Mouse (Mus musculus): ENCODE measurements around the gene Skil. TPM values are rescaled to one million over a fixed set of nuclear protein-coding genes. Genes with fewer than 3 reads are reported as not detected.

Gene Skil
- polyA plus RNA-seq, 1 experiment = 3.7 TPM

DNA sequence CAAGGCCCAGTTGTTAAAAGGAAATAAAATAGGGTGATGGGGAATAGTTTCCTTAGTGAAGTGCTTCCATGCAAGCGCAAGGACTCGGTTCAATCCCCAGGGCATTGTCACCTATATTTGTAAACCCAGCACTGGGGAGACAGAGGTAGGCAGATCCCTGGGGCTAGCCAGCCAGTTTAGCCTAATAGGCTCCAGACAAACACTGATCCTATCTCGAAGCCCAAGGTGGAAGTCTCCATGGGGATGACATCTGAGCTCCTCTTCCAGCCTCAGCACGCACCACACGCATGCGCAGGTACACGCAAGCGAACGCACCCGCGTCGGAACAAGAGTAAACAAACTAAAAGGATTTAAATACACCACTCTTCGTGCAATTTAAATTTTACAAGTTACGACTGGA, 23.1 kb upstream of the Skil start:
- no peaks in the 10 kb centered on the region for H3K27me3 ChIP-seq (ENCODE audit: control insufficient read depth, insufficient read depth, low read length)
- no peaks in the 10 kb centered on the region; the same call in 1 of the 2 replicates for H3K4me1 ChIP-seq (ENCODE audit: control insufficient read depth, insufficient read depth, low read length)
- TF ChIP-seq POLR2A (IDR thresholded peaks at IDR 0.05; ENCODE audit: control insufficient read depth, low read depth, low read length) (no peak), CTCF (IDR thresholded peaks at IDR 0.05; ENCODE audit: control insufficient read depth, insufficient read depth, insufficient replicate concordance, low read depth, low read length) (no peak)
- peak overlapping the region; percentile 20; the same call in 1 of the 2 replicates for H3K4me3 ChIP-seq (ENCODE audit: control insufficient read depth, low read depth, low read length)
- no peak overlapping the region for H3K27ac ChIP-seq (ENCODE audit: control insufficient read depth, insufficient read depth, low read depth, low read length)
- H3K36me3 ChIP-seq (ENCODE audit: control insufficient read depth, insufficient read depth, low read length) = no peaks in the 10 kb centered on the region

DNA sequence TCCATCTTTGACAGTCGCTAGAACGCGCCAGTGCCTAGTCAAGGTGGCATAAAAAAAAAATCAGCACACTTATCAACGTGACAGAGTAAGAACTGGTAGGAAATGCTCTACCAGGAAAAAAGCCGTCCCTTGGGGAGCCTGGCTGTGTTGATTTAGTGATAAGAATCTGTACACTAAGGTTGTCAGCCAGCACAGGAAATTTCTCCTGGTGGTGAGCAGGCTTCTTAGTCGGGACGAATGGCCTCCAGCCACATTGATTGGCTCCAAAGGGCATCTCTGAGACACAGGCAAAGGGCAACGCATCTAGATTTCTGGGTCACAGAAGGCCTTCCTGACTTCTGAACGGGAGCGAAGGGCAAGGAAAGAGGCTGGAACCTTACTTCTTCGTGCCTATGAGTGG, 19.1 kb upstream of the Skil start:
- H3K36me3 ChIP-seq (ENCODE audit: control insufficient read depth, insufficient read depth, low read length) = no peaks in the 10 kb centered on the region
- H3K4me1 ChIP-seq (ENCODE audit: control insufficient read depth, insufficient read depth, low read length) = no peaks in the 10 kb centered on the region; the same call in 1 of the 2 replicates
- H3K27ac ChIP-seq (ENCODE audit: control insufficient read depth, insufficient read depth, low read depth, low read length) = no peak overlapping the region
- no peak for TF ChIP-seq POLR2A (IDR thresholded peaks at IDR 0.05; ENCODE audit: control insufficient read depth, low read depth, low read length)
- TF ChIP-seq CTCF (IDR thresholded peaks at IDR 0.05; ENCODE audit: control insufficient read depth, insufficient read depth, insufficient replicate concordance, low read depth, low read length) = no peak
- H3K27me3 ChIP-seq (ENCODE audit: control insufficient read depth, insufficient read depth, low read length) = no peaks in the 10 kb centered on the region
- H3K4me3 ChIP-seq (ENCODE audit: control insufficient read depth, low read depth, low read length) = no peak overlapping the region

DNA sequence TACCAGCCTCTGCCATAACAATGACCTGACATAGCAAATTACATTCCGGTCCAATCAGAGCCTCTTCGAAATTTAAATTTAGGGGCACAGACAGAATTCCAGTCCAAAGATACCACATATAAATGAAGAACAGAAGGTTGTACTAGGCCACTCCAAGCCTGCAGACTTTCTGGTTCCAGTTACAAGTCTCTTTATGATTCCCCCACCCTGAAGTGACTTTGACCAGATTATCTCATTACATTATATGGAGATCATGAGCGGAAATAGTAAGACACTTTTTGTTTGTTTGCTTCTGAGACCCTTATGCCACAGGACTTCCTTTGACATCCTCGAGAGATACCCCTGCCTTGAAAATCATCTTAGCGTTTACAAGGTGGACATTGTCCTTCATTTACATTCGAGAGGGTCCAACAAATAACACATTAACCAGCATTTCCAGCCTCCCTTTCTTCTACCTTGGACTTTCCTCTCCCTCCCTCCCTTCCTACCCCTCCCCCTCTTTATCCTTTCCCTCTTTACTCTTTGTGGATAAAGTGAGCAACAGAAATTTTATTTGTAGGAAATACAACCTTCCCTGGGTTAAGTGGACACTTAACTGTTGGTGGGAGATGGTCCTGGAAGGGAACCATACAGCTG, 17.7 kb upstream of the Skil start:
- Histone ChIP-seq H3K4me1 (ENCODE audit: control insufficient read depth, insufficient read depth, low read length) (no peaks in the 10 kb centered on the region; the same call in 1 of the 2 replicates), H3K27me3 (ENCODE audit: control insufficient read depth, insufficient read depth, low read length) (no peaks in the 10 kb centered on the region), H3K4me3 (ENCODE audit: control insufficient read depth, low read depth, low read length) (no peak overlapping the region), H3K36me3 (ENCODE audit: control insufficient read depth, insufficient read depth, low read length) (no peaks in the 10 kb centered on the region), H3K27ac (ENCODE audit: control insufficient read depth, insufficient read depth, low read depth, low read length) (no peak overlapping the region)
- TF ChIP-seq CTCF (IDR thresholded peaks at IDR 0.05; ENCODE audit: control insufficient read depth, insufficient read depth, insufficient replicate concordance, low read depth, low read length) = no peak
- no peak for TF ChIP-seq POLR2A (IDR thresholded peaks at IDR 0.05; ENCODE audit: control insufficient read depth, low read depth, low read length)

DNA sequence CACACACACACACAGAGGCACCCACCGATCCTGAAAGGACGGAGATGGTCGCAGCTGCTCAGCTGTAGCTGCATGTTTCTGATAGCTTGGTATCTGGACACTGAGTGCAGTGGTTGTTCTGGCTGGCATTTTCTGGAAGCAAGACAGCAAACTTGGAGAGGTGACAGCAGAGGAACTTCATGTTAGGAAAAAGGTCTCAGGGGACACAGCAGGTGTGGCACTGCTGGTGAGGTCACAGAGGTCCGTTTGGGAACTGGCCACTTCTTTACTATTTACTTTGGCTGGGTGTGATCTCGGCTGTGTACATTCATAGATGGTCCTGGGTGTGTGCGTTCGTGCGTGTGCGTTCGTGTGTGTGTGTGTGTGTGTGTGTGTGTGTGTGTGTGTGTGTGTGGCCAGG, 15.4 kb upstream of the Skil start:
- no peak for TF ChIP-seq CTCF (IDR thresholded peaks at IDR 0.05; ENCODE audit: control insufficient read depth, insufficient read depth, insufficient replicate concordance, low read depth, low read length)
- no peak for TF ChIP-seq POLR2A (IDR thresholded peaks at IDR 0.05; ENCODE audit: control insufficient read depth, low read depth, low read length)

DNA sequence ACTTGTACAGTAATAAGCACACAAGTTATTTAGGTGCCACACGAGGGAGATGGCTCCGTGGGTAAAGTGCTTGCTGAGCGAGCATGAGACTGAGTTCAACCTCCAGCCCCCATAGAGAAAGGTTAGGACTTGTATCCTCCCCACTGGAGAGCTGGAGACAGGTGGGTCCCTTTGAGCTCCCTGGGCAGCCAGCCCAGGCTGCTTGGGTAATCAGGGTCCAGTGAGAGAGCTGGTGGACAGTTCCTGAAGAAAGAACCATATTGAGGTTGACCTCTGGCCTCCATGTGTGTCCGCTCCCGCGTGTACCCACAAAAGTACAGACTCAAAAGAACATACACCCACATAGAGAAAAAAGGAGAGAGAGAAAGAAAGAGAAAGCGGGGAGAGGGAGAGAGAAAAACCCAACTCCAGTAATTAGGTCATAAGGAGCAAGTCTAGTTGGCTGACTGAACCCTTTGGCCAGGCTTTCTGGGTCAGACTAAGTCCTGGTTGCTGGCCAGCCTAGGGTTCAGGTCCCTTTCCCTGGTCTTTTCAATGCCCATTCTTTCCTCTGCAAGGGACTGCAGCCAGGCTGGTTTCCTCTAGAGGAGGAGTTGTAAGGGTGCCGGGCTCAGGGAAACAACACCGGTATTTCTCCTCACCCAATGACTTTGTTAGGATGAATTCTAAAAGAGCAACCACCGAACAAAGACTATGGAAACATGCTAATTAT, 13.9 kb upstream of the Skil start:
- TF ChIP-seq POLR2A (IDR thresholded peaks at IDR 0.05; ENCODE audit: control insufficient read depth, low read depth, low read length) (no peak), CTCF (IDR thresholded peaks at IDR 0.05; ENCODE audit: control insufficient read depth, insufficient read depth, insufficient replicate concordance, low read depth, low read length) (no peak)
- Histone ChIP-seq H3K4me1 (ENCODE audit: control insufficient read depth, insufficient read depth, low read length) (no peaks in the 10 kb centered on the region), H3K27me3 (ENCODE audit: control insufficient read depth, insufficient read depth, low read length) (no peaks in the 10 kb centered on the region), H3K4me3 (ENCODE audit: control insufficient read depth, low read depth, low read length) (no peak overlapping the region), H3K27ac (ENCODE audit: control insufficient read depth, insufficient read depth, low read depth, low read length) (no peak overlapping the region), H3K36me3 (ENCODE audit: control insufficient read depth, insufficient read depth, low read length) (no peaks in the 10 kb centered on the region)

More for the DNA sequence above, 15.4 kb upstream of the Skil start:
- Histone ChIP-seq H3K27ac (ENCODE audit: control insufficient read depth, insufficient read depth, low read depth, low read length) (no peak overlapping the region), H3K4me3 (ENCODE audit: control insufficient read depth, low read depth, low read length) (no peak overlapping the region), H3K36me3 (ENCODE audit: control insufficient read depth, insufficient read depth, low read length) (no peaks in the 10 kb centered on the region), H3K27me3 (ENCODE audit: control insufficient read depth, insufficient read depth, low read length) (no peaks in the 10 kb centered on the region), H3K4me1 (ENCODE audit: control insufficient read depth, insufficient read depth, low read length) (no peaks in the 10 kb centered on the region)

DNA sequence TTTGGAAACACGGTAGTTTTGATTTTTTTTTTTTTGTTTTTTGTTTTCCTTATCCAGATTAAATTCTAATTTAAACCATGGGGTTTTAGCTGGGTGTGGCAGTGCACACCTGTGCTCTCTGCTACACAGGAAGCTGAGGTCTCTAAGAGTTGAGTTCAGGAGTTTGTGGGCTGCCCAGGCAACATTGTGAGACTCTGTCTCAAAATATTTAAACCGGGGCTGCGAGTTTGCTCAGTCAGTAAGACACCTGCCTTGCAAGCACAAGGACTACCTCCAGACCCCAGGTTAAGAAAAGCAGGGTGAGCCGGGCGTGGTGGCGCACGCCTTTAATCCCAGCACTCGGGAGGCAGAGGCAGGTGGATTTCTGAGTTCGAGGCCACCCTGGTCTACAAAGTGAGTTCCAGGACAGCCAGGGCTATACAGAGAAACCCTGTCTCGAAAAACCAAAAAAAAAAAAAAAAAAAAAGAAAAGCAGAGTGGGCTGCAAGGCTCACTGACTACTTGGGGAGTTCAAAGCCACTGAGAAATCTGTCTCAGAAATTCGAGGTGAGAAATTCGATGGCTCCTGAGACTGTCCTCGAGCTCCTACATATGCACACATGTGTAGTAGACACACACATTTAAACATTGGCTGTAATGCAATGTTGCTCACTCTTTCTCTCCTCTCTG, 11.9 kb upstream of the Skil start:
- no peak overlapping the region for H3K27ac ChIP-seq (ENCODE audit: control insufficient read depth, insufficient read depth, low read depth, low read length)
- no peaks in the 10 kb centered on the region for H3K4me1 ChIP-seq (ENCODE audit: control insufficient read depth, insufficient read depth, low read length)
- no peaks in the 10 kb centered on the region for H3K27me3 ChIP-seq (ENCODE audit: control insufficient read depth, insufficient read depth, low read length)
- H3K4me3 ChIP-seq (ENCODE audit: control insufficient read depth, low read depth, low read length) = no peak overlapping the region
- no peaks in the 10 kb centered on the region for H3K36me3 ChIP-seq (ENCODE audit: control insufficient read depth, insufficient read depth, low read length)
- TF ChIP-seq CTCF (IDR thresholded peaks at IDR 0.05; ENCODE audit: control insufficient read depth, insufficient read depth, insufficient replicate concordance, low read depth, low read length) (no peak), POLR2A (IDR thresholded peaks at IDR 0.05; ENCODE audit: control insufficient read depth, low read depth, low read length) (no peak)
